Mouse (Mus musculus) bone marrow macrophage, adult 2 months (primary cell): ENCODE measurements around the gene P4htm.
A peak's percentile ranks its signal among the peaks of the same experiment; 100 is the strongest.

Source experiments
- CTCF ChIP-seq: IDR thresholded peaks from 2 replicates; pipeline ENCODE4 v1.5.1; 2012; ENCODE audit warnings: low read depth, mild to moderate bottlenecking, low read length, moderate library complexity
- POLR2A ChIP-seq: IDR thresholded peaks from 2 replicates; pipeline ENCODE4 v1.6.1; 2012; ENCODE audit warnings: mild to moderate bottlenecking, low read depth, low read length, borderline replicate concordance

DNA sequence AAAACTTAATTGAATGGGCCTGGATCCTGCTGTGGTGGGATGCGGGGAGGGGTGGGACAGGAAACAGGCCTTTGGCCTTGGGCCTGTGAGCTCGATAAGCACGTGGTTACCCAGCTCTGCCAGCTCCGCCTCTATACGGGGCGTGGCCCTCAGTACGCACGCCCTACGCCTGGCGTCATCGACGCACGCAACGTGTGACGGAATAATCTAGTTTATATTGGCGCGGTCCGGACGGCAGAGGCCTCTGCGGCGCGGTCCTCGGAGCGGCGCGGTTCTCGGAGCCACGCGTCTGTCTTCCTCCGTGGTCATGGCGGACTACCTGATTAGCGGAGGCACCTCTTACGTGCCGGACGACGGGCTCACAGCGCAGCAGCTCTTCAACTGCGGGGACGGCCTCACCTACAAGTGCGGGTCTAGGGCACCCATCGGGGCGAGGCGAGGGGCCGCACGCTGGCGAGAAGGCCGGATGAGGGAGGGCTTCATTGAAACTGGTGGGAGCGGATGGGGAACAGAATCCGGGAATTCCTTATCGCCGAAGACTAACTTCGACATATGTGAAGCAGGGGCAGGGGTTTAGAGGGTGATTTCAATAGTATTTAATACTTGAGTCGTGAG lies 37.1 kb downstream of the P4htm start, which contains the start of gene Impdh2:
- TF ChIP-seq CTCF, result no peak
- TF ChIP-seq POLR2A, result 0 out of 2 replicates have a peak, but pooled peaks have one; percentile 69
